In the genomic region with DNA sequence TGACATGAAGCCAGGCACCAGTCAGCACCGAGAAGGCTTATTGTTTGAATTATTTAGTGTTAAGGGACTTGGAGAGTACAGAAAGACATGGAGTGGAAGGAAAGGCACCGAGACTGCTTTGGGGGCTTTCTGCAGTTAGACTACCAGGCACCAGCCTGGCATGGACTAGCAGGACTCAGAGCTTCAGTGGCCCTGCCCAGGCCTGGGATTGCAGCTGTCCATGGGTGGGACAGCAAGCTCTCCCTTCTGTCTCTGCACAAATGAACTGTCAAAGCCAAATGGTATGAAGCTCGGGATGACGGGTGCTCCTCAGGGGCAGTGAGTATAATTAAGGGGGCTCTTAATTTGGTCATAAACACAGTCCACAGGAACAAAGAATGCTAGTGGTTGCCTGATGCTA, we compare ENCODE assay signal across 8 mouse cellular contexts. TPM values are rescaled to one million over a fixed set of nuclear protein-coding genes. Genes with fewer than 3 reads are reported as not detected.
DNase-seq lines count a peak whose midpoint lies in the region; ATAC-seq and TF ChIP-seq lines count a peak whose summit lies in the region.

No protein-coding gene starts in this region.

- H3K36me3 ChIP-seq in lung, embryonic 14.5 days (ENCODE audit: insufficient read depth), result peaks cover 18% of the 10 kb centered on the region
- peaks cover 21% of the 10 kb centered on the region for H3K36me3 ChIP-seq in forebrain, embryonic 10.5 days (replicated peaks)
- H3K36me3 ChIP-seq in limb, embryonic 10.5 days, result peaks cover 23% of the 10 kb centered on the region
- no peaks in the 10 kb centered on the region for H3K36me3 ChIP-seq in neural tube, embryonic 15.5 days

- peak overlapping the region; percentile 94; the same call in 1 of the 2 replicates for H3K4me3 ChIP-seq in lung, embryonic 14.5 days (ENCODE audit: low read depth, low read length)
- peak overlapping the region; percentile 84 for H3K4me3 ChIP-seq in forebrain, embryonic 10.5 days
- H3K4me3 ChIP-seq in limb, embryonic 10.5 days, result peak overlapping the region; percentile 94
- H3K4me3 ChIP-seq in neural tube, embryonic 15.5 days (replicated peaks), result peak overlapping the region; percentile 95

- no peak for TF ChIP-seq CTCF in lung, embryonic 14.5 days (IDR thresholded peaks at IDR 0.05; ENCODE audit: low read depth)

- no peak for DNase-seq in lung, embryonic 14.5 days
- DNase-seq in lung, postnatal 14 days, result no peak
- DNase-seq in forebrain, embryonic 10.5 days (ENCODE audit: extremely low spot score, low spot score), result no peak
- DNase-seq in limb, embryonic 10.5 days (ENCODE audit: low spot score), result no peak
- DNase-seq in yolk sac, embryonic 10.5 days (ENCODE audit: low spot score), result no peak
- no peak for DNase-seq in gastrocnemius, adult 8-10 months (ENCODE audit: low spot score in 2 of 2)

- peak overlapping the region; percentile 93; the same call in 1 of the 2 replicates for H3K9ac ChIP-seq in lung, embryonic 14.5 days
- peak overlapping the region; percentile 93; the same call in 1 of the 2 replicates for H3K9ac ChIP-seq in neural tube, embryonic 15.5 days (replicated peaks)

- peaks cover 11% of the 10 kb centered on the region for H3K4me1 ChIP-seq in lung, embryonic 14.5 days (ENCODE audit: insufficient read depth)
- peaks cover 26% of the 10 kb centered on the region for H3K4me1 ChIP-seq in forebrain, embryonic 10.5 days
- H3K4me1 ChIP-seq in limb, embryonic 10.5 days, result peaks cover 24% of the 10 kb centered on the region
- peaks cover 32% of the 10 kb centered on the region for H3K4me1 ChIP-seq in neural tube, embryonic 15.5 days

- H3K27me3 ChIP-seq in lung, embryonic 14.5 days (ENCODE audit: insufficient read depth, low read length), result no peaks in the 10 kb centered on the region
- H3K27me3 ChIP-seq in forebrain, embryonic 10.5 days (ENCODE audit: poor library complexity, severe bottlenecking), result no peaks in the 10 kb centered on the region
- H3K27me3 ChIP-seq in limb, embryonic 10.5 days (ENCODE audit: low read depth, poor library complexity, severe bottlenecking), result no peaks in the 10 kb centered on the region
- no peaks in the 10 kb centered on the region for H3K27me3 ChIP-seq in neural tube, embryonic 15.5 days (replicated peaks)

- H3K4me2 ChIP-seq in lung, embryonic 14.5 days, result peak overlapping the region; percentile 95; the same call in 1 of the 2 replicates
- peak overlapping the region; percentile 79 for H3K4me2 ChIP-seq in neural tube, embryonic 15.5 days

- WGBS in lung, embryonic 14.5 days, result 71% methylated on average over 4 of the region's 4 CpGs
- 94% methylated on average over 4 of the region's 4 CpGs for WGBS in forebrain, embryonic 10.5 days
- 74% methylated on average over 4 of the region's 4 CpGs for WGBS in limb, embryonic 10.5 days
- 50% methylated on average over 4 of the region's 4 CpGs for WGBS in neural tube, embryonic 15.5 days

- ATAC-seq in lung, embryonic 14.5 days (ENCODE audit: insufficient read depth), result no peak
- no peak for ATAC-seq in neural tube, embryonic 15.5 days (ENCODE audit: low FRiP score)
- no peak for ATAC-seq in activated CD4-positive, CD25-positive, alpha-beta regulatory T cell, adult 4 months

- H3K9me3 ChIP-seq in lung, embryonic 14.5 days (ENCODE audit: low read depth, low read length), result no peaks in the 10 kb centered on the region
- no peaks in the 10 kb centered on the region for H3K9me3 ChIP-seq in forebrain, embryonic 10.5 days
- H3K9me3 ChIP-seq in limb, embryonic 10.5 days (replicated peaks), result no peaks in the 10 kb centered on the region
- H3K9me3 ChIP-seq in neural tube, embryonic 15.5 days (replicated peaks), result no peaks in the 10 kb centered on the region

- H3K27ac ChIP-seq in lung, embryonic 14.5 days (ENCODE audit: low read depth), result no peak overlapping the region
- H3K27ac ChIP-seq in forebrain, embryonic 10.5 days, result peak overlapping the region; percentile 99; the same call in 1 of the 2 replicates
- peak overlapping the region; percentile 99 for H3K27ac ChIP-seq in limb, embryonic 10.5 days
- H3K27ac ChIP-seq in neural tube, embryonic 15.5 days (replicated peaks), result peak overlapping the region; percentile 95; the same call in 1 of the 2 replicates

RNA-seq across cellular contexts. Expression of gene Spg7, which starts 1.3 kb away (rescaled TPM):
- polyA plus RNA-seq in lung, embryonic 14.5 days (2014; fragmentation: Nextera tagmentation; extraction: Ambion mirVana), result 44.5 and 45.0 TPM in 2 replicates
- 53.9 and 56.8 TPM in 2 replicates for polyA plus RNA-seq in forebrain, embryonic 10.5 days (2016; fragmentation: Nextera tagmentation; extraction: Ambion mirVana)
- 57.8 and 60.5 TPM in 2 replicates for polyA plus RNA-seq in limb, embryonic 10.5 days (2016; fragmentation: Nextera tagmentation; extraction: Ambion mirVana)
- polyA plus RNA-seq in neural tube, embryonic 15.5 days (2015; fragmentation: Nextera tagmentation; extraction: Ambion mirVana), result 45.8 and 47.6 TPM in 2 replicates
- total RNA-seq in gastrocnemius, adult 8-10 months (2022), result 10 to 100 TPM; 74.1 to 81.0 (median 77.4) TPM
- polyA plus RNA-seq in activated CD4-positive, CD25-positive, alpha-beta regulatory T cell, adult 4 months (2017; shearing (Covaris generic)), result 10 to 100 TPM; 11.4 to 21.1 TPM

RNA-seq across cellular contexts. Expression of gene Ankrd11, which starts 22.0 kb away (rescaled TPM):
- 87.5 and 94.6 TPM in 2 replicates for polyA plus RNA-seq in lung, embryonic 14.5 days (2014; fragmentation: Nextera tagmentation; extraction: Ambion mirVana)
- polyA plus RNA-seq in forebrain, embryonic 10.5 days (2016; fragmentation: Nextera tagmentation; extraction: Ambion mirVana), result 33.4 and 33.8 TPM in 2 replicates
- 54.8 and 63.9 TPM in 2 replicates for polyA plus RNA-seq in limb, embryonic 10.5 days (2016; fragmentation: Nextera tagmentation; extraction: Ambion mirVana)
- 36.5 and 59.9 TPM in 2 replicates for polyA plus RNA-seq in neural tube, embryonic 15.5 days (2015; fragmentation: Nextera tagmentation; extraction: Ambion mirVana)
- total RNA-seq in gastrocnemius, adult 8-10 months (2022), result 10 to 100 TPM; 55.0 to 63.5 (median 62.4) TPM
- 10 to 100 TPM; 75.8 to 77.3 TPM for polyA plus RNA-seq in activated CD4-positive, CD25-positive, alpha-beta regulatory T cell, adult 4 months (2017; shearing (Covaris generic))

RNA-seq across cellular contexts. Expression of gene Rpl13, which starts 38.1 kb away (rescaled TPM):
- polyA plus RNA-seq in lung, embryonic 14.5 days (2014; fragmentation: Nextera tagmentation; extraction: Ambion mirVana), result 1,722 and 1,770 TPM in 2 replicates
- 1,382 and 1,410 TPM in 2 replicates for polyA plus RNA-seq in forebrain, embryonic 10.5 days (2016; fragmentation: Nextera tagmentation; extraction: Ambion mirVana)
- 1,397 and 1,583 TPM in 2 replicates for polyA plus RNA-seq in limb, embryonic 10.5 days (2016; fragmentation: Nextera tagmentation; extraction: Ambion mirVana)
- polyA plus RNA-seq in neural tube, embryonic 15.5 days (2015; fragmentation: Nextera tagmentation; extraction: Ambion mirVana), result 659 and 826 TPM in 2 replicates
- 100 to 1,000 TPM; 382 to 564 (median 462) TPM for total RNA-seq in gastrocnemius, adult 8-10 months (2022)
- 1,000 to 10,000 TPM; 2,503 to 2,608 TPM for polyA plus RNA-seq in activated CD4-positive, CD25-positive, alpha-beta regulatory T cell, adult 4 months (2017; shearing (Covaris generic))

RNA-seq across cellular contexts. Expression of gene Cpne7, which starts 53.1 kb away (rescaled TPM):
- polyA plus RNA-seq in lung, embryonic 14.5 days (2014; fragmentation: Nextera tagmentation; extraction: Ambion mirVana), result 0.24 and 0.49 TPM in 2 replicates
- polyA plus RNA-seq in forebrain, embryonic 10.5 days (2016; fragmentation: Nextera tagmentation; extraction: Ambion mirVana), result 0.94 and 1.3 TPM in 2 replicates
- polyA plus RNA-seq in limb, embryonic 10.5 days (2016; fragmentation: Nextera tagmentation; extraction: Ambion mirVana), result 1.2 TPM in 2 replicates
- polyA plus RNA-seq in neural tube, embryonic 15.5 days (2015; fragmentation: Nextera tagmentation; extraction: Ambion mirVana), result 3.7 and 4.7 TPM in 2 replicates
- under 1 TPM in 1 of 4 experiments, not detected in 3; 0.24 TPM for total RNA-seq in gastrocnemius, adult 8-10 months (2022)
- 1 to 10 TPM in 1 of 2 experiments, under 1 TPM in 1; 0.65 to 2.2 TPM for polyA plus RNA-seq in activated CD4-positive, CD25-positive, alpha-beta regulatory T cell, adult 4 months (2017; shearing (Covaris generic))
